Mouse (Mus musculus): ENCODE results near the gene Ahsa2. TPM values are rescaled to one million over a fixed set of nuclear protein-coding genes. Genes with fewer than 3 reads are reported as not detected.

The Ahsa2 gene
- total RNA-seq (2023): 10 to 100 TPM; 50.8 to 76.4 TPM

GRCm38 (mm10) chr11:23497718-23498509, at the start of gene Ahsa2:
TSS of gene Ahsa2 (minus strand) at chr11:23498030.

GRCm38 (mm10) chr11:23520473-23521205, 22.8 kb upstream of the Ahsa2 start, which contains the start of gene 1700093K21Rik:
TSS of gene 1700093K21Rik (minus strand) at chr11:23521155.

Other genes starting within 250 kb of the Ahsa2 start
- gene Xpo1, start 242.0 kb downstream of the Ahsa2 start, total RNA-seq (2023): 100 to 1,000 TPM; 117 to 128 TPM
- 100 to 1,000 TPM; 104 to 107 TPM for gene Usp34, start 191.1 kb downstream of the Ahsa2 start, total RNA-seq (2023)
- gene 1700093K21Rik, start 23.1 kb upstream of the Ahsa2 start, total RNA-seq (2023): not detected
- gene 0610010F05Rik, start 135.6 kb upstream of the Ahsa2 start, total RNA-seq (2023): 1 to 10 TPM; 5.3 to 5.7 TPM
- 10 to 100 TPM; 25.4 to 25.5 TPM for gene Pus10, start 167.6 kb upstream of the Ahsa2 start, total RNA-seq (2023)
- gene Pex13, start 167.9 kb upstream of the Ahsa2 start, total RNA-seq (2023): 10 to 100 TPM; 23.4 to 29.8 TPM